Mouse (Mus musculus) MEL (cell line): Measurements from ENCODE around the gene Prph2. TPM values are rescaled to one million over a fixed set of nuclear protein-coding genes. Genes with fewer than 3 reads are reported as not detected.

Experiments
- DNase-seq: peaks from one replicate; pipeline ENCODE4 v3.0.0; 2011; ENCODE audit warnings: low read depth, low spot score
- H3K27ac ChIP-seq: 2 replicates; pipeline ENCODE4 v1.5.1; 2012; ENCODE audit warnings: low read depth, mild to moderate bottlenecking, control low read depth, low read length, moderate library complexity; ENCODE audit not compliant: control insufficient read depth
- H3K27me3 ChIP-seq, 2 experiments: fragments of 150-350 bp in 1 of 2; sonication (generic) in 1 of 2; 2 replicates each; pipeline ENCODE4 v1.6.1; 2012; ENCODE audit warnings: low read length in 2 of 2, mild to moderate bottlenecking in 2 of 2, improper control_type of control experiment in 1 of 2, moderate library complexity in 1 of 2; ENCODE audit not compliant: insufficient read depth in 2 of 2, control insufficient read depth in 1 of 2
- H3K36me3 ChIP-seq, 2 experiments: 2 replicates each; pipeline ENCODE4 v1.6.1; 2012 to 2014; ENCODE audit warnings: low read length in 2 of 2, improper control_type of control experiment in 1 of 2, inconsistent platforms in 1 of 2, mild to moderate bottlenecking in 1 of 2; ENCODE audit not compliant: insufficient read depth in 2 of 2, control insufficient read depth in 1 of 2
- H3K4me1 ChIP-seq, 2 experiments: fragments of 150-350 bp in 1 of 2; sonication (generic) in 1 of 2; 2 replicates each; pipeline ENCODE4 v1.6.1; 2012; ENCODE audit warnings: low read length in 2 of 2, improper control_type of control experiment in 1 of 2, mild to moderate bottlenecking in 1 of 2; ENCODE audit not compliant: insufficient read depth in 2 of 2, control insufficient read depth in 1 of 2
- H3K4me3 ChIP-seq, 2 experiments: fragments of 150-350 bp in 1 of 2; sonication (generic) in 1 of 2; 2 replicates each; pipeline ENCODE4 v1.5.1; 2012; ENCODE audit warnings: low read depth in 2 of 2, low read length in 2 of 2, mild to moderate bottlenecking in 2 of 2, moderate library complexity in 2 of 2, control low read depth in 1 of 2, improper control_type of control experiment in 1 of 2; ENCODE audit not compliant: control insufficient read depth in 1 of 2, insufficient read depth in 1 of 2
- H3K79me2 ChIP-seq: 2 replicates; pipeline ENCODE4 v1.6.1; 2012; ENCODE audit warnings: mild to moderate bottlenecking, low read length, moderate library complexity; ENCODE audit not compliant: control insufficient read depth, poor library complexity, insufficient read depth
- H3K9ac ChIP-seq: 2 replicates; pipeline ENCODE4 v1.6.1; 2012; ENCODE audit warnings: low read depth, mild to moderate bottlenecking, control low read depth, low read length, moderate library complexity; ENCODE audit not compliant: control insufficient read depth, poor library complexity, severe bottlenecking
- H3K9me3 ChIP-seq: fragments of 150-350 bp; sonication (generic); replicated peaks from 2 replicates; pipeline ENCODE4 v1.6.1; 2012; ENCODE audit warnings: mild to moderate bottlenecking, low read length, improper control_type of control experiment, moderate library complexity; ENCODE audit not compliant: insufficient read depth
- ELF1 ChIP-seq: IDR thresholded peaks from 2 replicates; pipeline ENCODE4 v1.6.1; 2014; ENCODE audit warnings: low read depth, mild to moderate bottlenecking, inconsistent platforms, low read length, improper control_type of control experiment, moderate library complexity
- ETS1 ChIP-seq: IDR thresholded peaks from 2 replicates; pipeline ENCODE4 v1.6.1; 2012; ENCODE audit warnings: low read depth, mild to moderate bottlenecking, inconsistent platforms, low read length, improper control_type of control experiment, moderate library complexity
- JUND ChIP-seq: IDR thresholded peaks from 2 replicates; pipeline ENCODE4 v1.6.1; 2011; ENCODE audit warnings: low read depth, mild to moderate bottlenecking, improper control_type of control experiment, low read length
- MAX ChIP-seq: IDR thresholded peaks from 2 replicates; pipeline ENCODE4 v1.6.1; 2011; ENCODE audit warnings: low read length, improper control_type of control experiment
- MXI1 ChIP-seq: IDR thresholded peaks from 2 replicates; pipeline ENCODE4 v1.6.1; 2011; ENCODE audit warnings: mild to moderate bottlenecking, low read depth, low read length, improper control_type of control experiment
- MYB ChIP-seq: IDR thresholded peaks from 2 replicates; pipeline ENCODE4 v1.6.1; 2011; ENCODE audit warnings: mild to moderate bottlenecking, low read depth, low read length, improper control_type of control experiment
- NRF1 ChIP-seq: IDR thresholded peaks from 2 replicates; pipeline ENCODE4 v1.6.1; 2014; ENCODE audit warnings: low read depth, mild to moderate bottlenecking, inconsistent platforms, low read length, improper control_type of control experiment, moderate library complexity; ENCODE audit not compliant: poor library complexity, insufficient read depth, severe bottlenecking
- SIN3A ChIP-seq: IDR thresholded peaks from 2 replicates; pipeline ENCODE4 v1.6.1; 2012; ENCODE audit warnings: low read length, improper control_type of control experiment, inconsistent platforms
- TAL1 ChIP-seq: IDR thresholded peaks from 2 replicates; pipeline ENCODE4 v1.6.1; 2012; ENCODE audit warnings: mild to moderate bottlenecking, inconsistent platforms, low read length, moderate library complexity, mixed read lengths
- UBTF ChIP-seq: IDR thresholded peaks from 2 replicates; pipeline ENCODE4 v1.6.1; 2012; ENCODE audit warnings: low read depth, mild to moderate bottlenecking, inconsistent platforms, low read length, improper control_type of control experiment, moderate library complexity, borderline replicate concordance; ENCODE audit not compliant: insufficient read depth
- USF2 ChIP-seq, 2 experiments: IDR thresholded peaks; 2 replicates each; pipeline ENCODE4 v1.6.1; 2011 to 2012; ENCODE audit warnings: improper control_type of control experiment in 2 of 2, low read length in 2 of 2, borderline replicate concordance in 1 of 2, inconsistent platforms in 1 of 2, low read depth in 1 of 2, mild to moderate bottlenecking in 1 of 2; ENCODE audit not compliant: insufficient read depth in 1 of 2
- ZKSCAN1 ChIP-seq: IDR thresholded peaks from 2 replicates; pipeline ENCODE4 v1.6.1; 2012; ENCODE audit warnings: low read depth, mild to moderate bottlenecking, inconsistent platforms, low read length, improper control_type of control experiment, moderate library complexity
- polyA plus RNA-seq, 2 experiments: library from polyadenylated mRNA; stranded (reverse) in 1 of 2; unstranded in 1 of 2; fragments of >175 nt in 1 of 2; fragments of >200 nt in 1 of 2; gene quantifications; 2 replicates each; pipeline versions ENCODE4 v1.2.1 to v1.2.4; 2012; ENCODE audit warnings: low replicate concordance in 2 of 2, low read depth in 1 of 2; ENCODE audit not compliant: insufficient read length in 2 of 2, insufficient read depth in 1 of 2, missing spikeins in 1 of 2
- total RNA-seq: library from RNA; depleted of rRNA; stranded (reverse); fragments of 300-350 nt; gene quantifications from 2 replicates; pipeline ENCODE4 v1.2.3, GENCODE M21; 2012

Gene Prph2
- total and polyA plus RNA-seq, 3 experiments = not detected

DNA sequence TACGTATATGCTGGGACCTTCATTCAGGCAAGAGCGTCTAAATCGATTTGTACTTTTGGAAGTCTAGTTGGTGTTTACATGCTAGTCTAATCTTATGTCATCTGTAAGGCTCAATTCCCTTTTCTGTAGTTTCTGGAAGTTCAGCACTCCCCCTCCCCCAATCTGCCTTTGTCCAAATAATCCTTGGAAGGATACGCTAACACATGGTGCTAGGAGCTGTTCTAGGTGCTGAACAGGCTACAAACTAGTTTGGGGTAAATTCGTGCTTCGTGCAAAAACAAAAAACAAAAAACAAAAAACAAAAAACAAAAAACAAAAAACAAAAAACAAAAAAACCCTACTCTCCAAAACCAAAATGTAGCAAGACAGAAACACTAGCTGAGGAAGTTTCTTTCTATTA lies 10.6 kb downstream of the Prph2 start:
- no peaks in the 10 kb centered on the region for H3K4me1 ChIP-seq

DNA sequence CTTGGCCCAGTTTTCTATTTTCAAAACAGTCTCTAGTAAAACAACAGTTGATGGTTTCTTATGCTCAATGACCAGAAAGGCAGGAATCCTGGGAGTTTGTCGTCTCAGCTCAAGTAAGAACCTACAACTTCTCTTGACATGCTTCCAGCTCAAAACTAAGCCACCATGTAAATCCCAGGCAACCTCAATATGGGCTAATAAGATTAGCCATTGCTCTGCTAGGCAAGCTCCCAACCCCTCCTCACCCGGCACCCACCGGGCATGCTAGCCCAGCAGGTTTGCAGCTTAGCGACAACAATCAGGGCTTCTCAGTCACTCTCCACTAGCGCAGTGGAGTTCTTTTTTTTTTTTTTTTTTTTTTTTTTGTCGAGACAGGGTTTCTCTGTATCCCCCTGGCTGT lies 15.9 kb downstream of the Prph2 start:
- DNase-seq = no peak
- H3K4me1 ChIP-seq = no peaks in the 10 kb centered on the region
- no peaks in the 10 kb centered on the region for H3K27me3 ChIP-seq
- no peaks in the 10 kb centered on the region for H3K79me2 ChIP-seq
- no peaks in the 10 kb centered on the region for H3K9me3 ChIP-seq
- no peak overlapping the region for H3K4me3 ChIP-seq
- TF ChIP-seq JUND = no peak
- TF ChIP-seq MXI1 = no peak
- no peak for TF ChIP-seq ELF1
- TF ChIP-seq ETS1 = no peak
- TF ChIP-seq MYB = no peak
- TF ChIP-seq, all 39 proteins: peak for 0
- no peak overlapping the region for H3K27ac ChIP-seq
- no peak overlapping the region for H3K9ac ChIP-seq
- H3K36me3 ChIP-seq = peaks cover 0 to 2% of the 10 kb centered on the region in 2 experiments; a peak in 3 of 4 replicates

More for the DNA sequence above, 10.6 kb downstream of the Prph2 start:
- H3K9ac ChIP-seq = no peak overlapping the region
- peak; percentile 38 for DNase-seq
- no peak overlapping the region for H3K4me3 ChIP-seq
- TF ChIP-seq MXI1 (peak; percentile 93), SIN3A (peak; percentile 82), ZKSCAN1 (no peak)
- no peaks in the 10 kb centered on the region for H3K79me2 ChIP-seq
- no peaks in the 10 kb centered on the region for H3K27me3 ChIP-seq
- H3K9me3 ChIP-seq = no peaks in the 10 kb centered on the region
- H3K36me3 ChIP-seq = no peaks in the 10 kb centered on the region
- H3K27ac ChIP-seq = no peak overlapping the region

- H3K79me2 ChIP-seq = no peaks in the 10 kb centered on the region
- DNase-seq = no peak
These were observed 16.7 kb downstream of the Prph2 start for GRCm38 (mm10) chr17:46926941-46927340.

More at GRCm38 (mm10) chr17:46926941-46927340, 16.7 kb downstream of the Prph2 start:
- no peak overlapping the region for H3K4me3 ChIP-seq
- H3K27ac ChIP-seq = no peak overlapping the region
- no peak for TF ChIP-seq ELF1
- TF ChIP-seq NRF1 = no peak
- no peak for TF ChIP-seq TAL1
- no peak for TF ChIP-seq MXI1
- no peak for TF ChIP-seq USF2 (IDR thresholded peaks at IDR 0.05; ENCODE audit: borderline replicate concordance in 1 of 2, insufficient read depth in 1 of 2, low read depth in 1 of 2, low read length in 2 of 2)
- no peak for TF ChIP-seq UBTF
- TF ChIP-seq MAX = no peak
- H3K9me3 ChIP-seq = no peaks in the 10 kb centered on the region
- H3K27me3 ChIP-seq = no peaks in the 10 kb centered on the region
- peaks cover 0 to 2% of the 10 kb centered on the region in 2 experiments; a peak in 3 of 4 replicates for H3K36me3 ChIP-seq
- no peak overlapping the region for H3K9ac ChIP-seq
- no peaks in the 10 kb centered on the region for H3K4me1 ChIP-seq
